Mouse (Mus musculus) hindlimb bud, embryonic 11.5 days (tissue): ENCODE measurements around the gene Pvalb.

Source experiments
- DNase-seq: peaks from one replicate; pipeline ENCODE4 v3.0.0-alpha.2; 2012; ENCODE audit warnings: low read depth, low spot score; ENCODE audit errors: extremely low spot score

Pvalb gene

DNA sequence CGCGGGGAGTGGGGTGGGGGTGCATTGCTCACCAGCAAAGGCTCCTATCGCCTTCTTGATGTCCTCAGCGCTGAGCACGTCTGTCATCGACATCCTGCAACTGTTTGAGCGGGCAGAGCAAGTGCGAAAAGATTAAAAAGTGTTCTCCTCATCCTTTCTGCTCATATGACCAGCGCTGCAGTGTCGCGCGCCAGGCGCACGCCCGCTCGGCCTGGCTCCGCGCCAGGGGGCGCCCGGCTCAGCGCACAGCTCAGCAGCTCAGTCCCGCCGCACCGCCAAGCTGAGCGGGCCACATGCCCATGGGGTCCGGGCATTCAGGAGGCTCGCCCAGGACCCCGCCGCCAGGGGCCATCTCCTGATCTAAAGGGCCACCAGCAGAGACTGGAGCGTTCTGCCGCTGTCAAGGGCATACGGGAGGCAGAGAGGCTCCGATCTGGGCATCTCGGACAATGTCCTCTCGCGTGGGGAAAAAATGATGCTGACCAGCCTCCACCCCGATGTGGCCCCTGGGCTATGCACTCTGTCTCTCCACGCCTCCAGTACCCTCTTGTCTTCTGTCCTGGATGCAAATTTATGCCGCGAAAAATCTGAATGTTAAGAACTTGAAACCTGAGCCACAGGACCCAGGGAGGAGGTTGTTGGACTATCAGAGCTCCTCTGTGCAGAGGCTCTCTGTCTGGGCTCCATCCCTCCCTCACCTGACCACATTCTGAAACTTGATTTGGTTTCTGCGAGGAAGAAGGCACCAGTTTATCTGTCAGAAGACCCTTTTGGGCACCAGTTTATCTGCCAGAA, 1.9 kb downstream of the Pvalb start:
- DNase-seq = no peak

- no peak for DNase-seq
Measured at GRCm38 (mm10) chr15:78195096-78195880, 10.9 kb downstream of the Pvalb start.

DNA sequence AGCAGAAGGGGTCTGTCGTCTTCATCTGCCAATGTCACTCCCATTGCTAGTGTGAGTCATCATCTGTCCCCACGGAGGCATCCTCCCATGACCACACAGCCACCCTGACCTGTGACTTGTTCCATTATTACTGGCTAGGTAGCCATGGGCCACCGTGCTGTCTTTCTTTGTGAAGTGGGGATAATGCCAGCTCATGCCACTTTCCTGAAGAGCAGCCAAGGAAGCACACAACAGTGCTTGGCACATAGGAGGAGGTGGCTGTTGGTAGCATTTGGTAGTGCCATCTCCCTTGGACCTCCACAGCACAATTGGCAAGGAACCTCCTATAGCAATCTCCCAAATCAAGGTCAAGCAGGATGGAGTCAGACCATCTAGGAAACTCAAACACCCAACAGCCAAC, 11.9 kb downstream of the Pvalb start:
- DNase-seq = no peak

DNA sequence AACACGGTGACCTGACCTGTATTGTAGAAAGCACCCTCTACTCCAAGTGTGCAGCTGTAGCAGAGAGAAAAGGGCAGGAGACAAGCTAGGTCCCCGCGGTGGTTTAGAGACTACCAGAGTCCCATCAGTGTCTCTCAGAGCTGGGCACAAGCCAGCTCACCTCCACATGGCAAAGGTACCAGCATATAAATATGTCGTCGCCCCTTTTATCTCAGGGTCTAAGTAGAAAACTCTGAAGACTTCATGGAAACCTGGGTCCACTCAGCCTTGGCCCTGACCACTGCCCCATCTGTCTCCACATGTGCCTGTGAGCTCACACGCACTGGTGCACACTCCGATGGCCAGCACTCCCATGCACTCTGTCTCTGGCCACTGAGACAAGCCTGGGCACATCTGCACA, 16.6 kb downstream of the Pvalb start:
- DNase-seq = no peak

GRCm38 (mm10) chr15:78188546-78188945, 17.7 kb downstream of the Pvalb start:
- no peak for DNase-seq

GRCm38 (mm10) chr15:78186906-78187305, 19.3 kb downstream of the Pvalb start:
- DNase-seq = no peak

- DNase-seq = no peak
Measured at GRCm38 (mm10) chr15:78185609-78186008, 20.6 kb downstream of the Pvalb start.

- DNase-seq = no peak
Measured at GRCm38 (mm10) chr15:78184855-78185254, 21.3 kb downstream of the Pvalb start.

DNA sequence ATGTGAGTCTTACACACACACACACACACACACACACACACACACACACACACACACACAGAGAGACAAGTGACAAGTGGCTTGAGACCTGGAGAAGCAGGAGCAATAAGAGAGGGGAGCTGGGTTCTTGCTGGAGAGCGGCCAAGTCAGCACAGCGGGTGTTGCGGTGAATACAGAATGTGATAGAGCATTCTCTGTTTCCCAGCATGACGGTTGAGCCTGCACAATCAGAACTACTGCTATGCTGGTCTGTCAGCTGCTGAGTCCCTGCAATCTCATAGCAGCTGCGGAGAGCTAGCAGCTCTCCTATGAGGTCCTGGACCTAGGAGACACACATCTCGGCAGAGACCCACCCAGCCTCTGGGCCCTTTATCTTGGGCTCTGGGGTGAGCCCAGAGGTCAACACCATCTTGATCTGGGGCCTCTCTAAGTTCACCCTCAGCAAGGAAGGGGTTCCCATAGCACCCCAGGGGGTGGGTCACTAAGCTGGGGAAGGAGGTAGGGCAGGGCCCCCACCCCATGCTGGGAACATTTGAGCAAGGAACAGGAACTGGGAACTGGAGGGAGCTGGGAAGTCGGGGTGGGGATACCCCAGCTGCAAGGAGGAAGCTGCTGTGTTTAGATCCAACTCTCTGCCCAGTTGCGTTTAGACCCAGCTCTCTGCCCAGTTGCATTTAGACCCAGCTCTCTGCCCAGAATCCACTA, 24.3 kb downstream of the Pvalb start:
- no peak for DNase-seq

GRCm38 (mm10) chr15:78179775-78180174, 26.4 kb downstream of the Pvalb start:
- DNase-seq = no peak

DNA sequence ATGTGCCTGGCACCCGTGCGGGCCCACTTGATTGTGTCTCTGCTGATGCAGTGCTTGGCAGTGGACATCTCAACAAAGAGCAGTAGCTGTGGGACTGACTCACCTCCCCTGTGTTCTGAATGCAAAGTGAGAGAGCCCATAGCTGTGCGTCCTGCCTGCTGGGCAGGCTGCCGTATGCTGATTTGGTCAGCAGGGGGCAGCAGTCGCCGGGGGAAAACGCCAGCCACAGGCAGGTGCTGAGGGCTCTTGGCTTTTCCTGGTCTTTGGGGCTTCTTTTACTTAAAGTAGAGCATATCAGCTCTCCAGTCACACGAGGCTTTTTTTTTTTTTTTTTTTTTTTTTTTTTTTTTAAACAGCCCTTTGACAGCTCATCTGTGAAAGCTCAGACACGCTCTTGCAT, 27.8 kb downstream of the Pvalb start:
- DNase-seq = no peak

DNA sequence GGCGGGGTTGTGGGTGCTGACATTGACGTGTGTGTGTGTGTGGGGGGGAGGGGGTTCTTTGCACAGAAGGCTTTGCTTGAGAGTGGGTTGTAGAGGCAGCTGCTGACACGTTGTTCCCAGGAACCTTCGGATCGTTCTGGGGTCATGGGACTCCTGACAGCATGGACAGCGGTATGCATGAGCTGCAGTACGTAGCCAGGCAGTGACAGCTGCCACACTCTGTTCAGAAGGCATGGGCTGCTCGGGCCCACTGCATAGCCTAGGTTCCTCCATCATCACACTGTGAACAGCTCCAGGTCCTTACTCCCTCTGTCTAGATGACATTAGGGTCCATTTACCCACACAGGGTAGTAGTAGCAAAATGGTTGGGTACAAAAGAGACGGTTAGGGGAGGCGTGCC, 28.9 kb downstream of the Pvalb start:
- DNase-seq = no peak

DNA sequence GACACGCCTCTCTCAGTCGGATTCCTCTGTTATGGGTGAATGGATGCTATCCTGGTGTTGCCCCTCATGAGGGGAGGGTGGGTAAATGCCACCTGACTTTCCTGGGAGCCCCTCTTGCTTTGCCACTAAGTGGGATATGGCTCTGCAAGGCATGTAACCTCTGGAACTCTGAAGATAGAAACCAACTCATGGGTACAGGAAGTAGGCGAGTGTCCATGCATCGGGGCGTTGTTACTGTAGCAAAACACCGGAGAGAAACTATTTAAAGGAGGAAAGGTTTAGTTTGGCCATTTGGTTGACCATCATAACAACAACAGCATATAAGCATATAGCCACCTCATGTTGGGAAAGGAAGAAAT, 31.3 kb downstream of the Pvalb start:
- no peak for DNase-seq

- peak; percentile 100 for DNase-seq
Measured at GRCm38 (mm10) chr15:78173972-78174886, 32.0 kb downstream of the Pvalb start, which contains the start of gene Ift27. Gene Ift27 (minus strand): TSS chr15:78174107.

DNA sequence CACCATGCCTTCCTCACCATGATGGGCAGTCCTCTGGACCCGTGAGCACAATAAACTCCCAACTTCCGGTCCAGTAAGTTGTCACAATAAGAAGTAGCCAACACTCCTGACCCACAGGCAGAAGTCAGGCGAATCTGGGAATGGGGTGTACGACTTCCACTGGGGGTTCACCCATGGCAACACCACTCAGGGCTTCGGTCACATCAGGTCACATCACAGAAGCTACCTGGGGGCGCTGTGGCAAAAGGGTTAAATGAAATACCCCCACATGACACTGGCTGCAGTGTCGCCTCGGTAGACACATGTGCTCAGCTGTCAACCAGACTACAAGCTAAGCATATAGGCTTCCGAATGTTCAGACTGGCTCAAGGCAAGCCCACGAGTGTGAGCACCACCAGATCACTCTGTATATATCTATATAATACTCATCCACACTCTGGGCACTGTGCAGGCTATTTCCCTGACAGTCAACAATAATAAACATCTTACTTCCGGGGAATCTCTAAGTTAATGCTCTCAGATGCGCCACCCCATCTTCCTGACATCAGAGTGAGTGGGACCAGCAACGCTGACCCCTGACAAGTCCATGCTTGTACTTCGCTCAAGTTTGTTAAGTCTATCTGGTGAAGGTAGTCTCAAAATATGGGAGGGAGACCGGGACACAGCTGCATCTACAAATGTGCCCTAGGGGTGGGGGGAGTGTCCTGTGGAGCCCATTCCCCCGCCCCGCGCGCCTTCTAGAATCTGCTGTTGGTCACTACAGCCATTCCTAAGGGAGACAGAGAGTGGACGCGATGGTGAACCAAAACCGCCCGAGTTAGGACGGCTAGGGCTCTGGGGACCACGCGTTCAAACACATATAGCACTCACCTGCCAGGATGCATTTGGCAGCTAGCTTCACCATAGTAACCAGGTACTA, 33.0 kb downstream of the Pvalb start:
- DNase-seq = no peak

GRCm38 (mm10) chr15:78172256-78172898, 33.8 kb downstream of the Pvalb start:
- no peak for DNase-seq

- no peak for DNase-seq
Measured at GRCm38 (mm10) chr15:78171651-78172050, 34.5 kb downstream of the Pvalb start.

- no peak for DNase-seq
Measured at GRCm38 (mm10) chr15:78170708-78171107, 35.5 kb downstream of the Pvalb start.

GRCm38 (mm10) chr15:78169566-78169965, 36.6 kb downstream of the Pvalb start:
- no peak for DNase-seq
